Mouse (Mus musculus): ENCODE data around the gene Kcnab1. TPM values are rescaled to one million over a fixed set of nuclear protein-coding genes. Genes with fewer than 3 reads are reported as not detected.

The Kcnab1 gene
- polyA plus RNA-seq, 1 experiment from 2014 or later, result 3.1 TPM

- DNase-seq (no peak), ATAC-seq (ENCODE audit: insufficient read depth) (no peak)
- TF ChIP-seq CTCF (IDR thresholded peaks at IDR 0.05; ENCODE audit: low read depth), result no peak
- WGBS, result 52% methylated on average over 1 of the region's 1 CpGs
- Histone ChIP-seq H3K36me3 (ENCODE audit: insufficient read depth) (no peaks in the 10 kb centered on the region), H3K27ac (ENCODE audit: low read depth) (no peak overlapping the region), H3K9ac (no peak overlapping the region), H3K9me3 (ENCODE audit: low read depth, low read length) (peaks cover 5% of the 10 kb centered on the region; the same call in 1 of the 2 replicates), H3K4me3 (ENCODE audit: low read depth, low read length) (no peak overlapping the region), H3K27me3 (ENCODE audit: insufficient read depth, low read length) (no peaks in the 10 kb centered on the region), H3K4me2 (no peak overlapping the region), H3K4me1 (ENCODE audit: insufficient read depth) (no peaks in the 10 kb centered on the region)
These were observed 121.8 kb downstream of the Kcnab1 start for GRCm38 (mm10) chr3:65230978-65231377.

DNA sequence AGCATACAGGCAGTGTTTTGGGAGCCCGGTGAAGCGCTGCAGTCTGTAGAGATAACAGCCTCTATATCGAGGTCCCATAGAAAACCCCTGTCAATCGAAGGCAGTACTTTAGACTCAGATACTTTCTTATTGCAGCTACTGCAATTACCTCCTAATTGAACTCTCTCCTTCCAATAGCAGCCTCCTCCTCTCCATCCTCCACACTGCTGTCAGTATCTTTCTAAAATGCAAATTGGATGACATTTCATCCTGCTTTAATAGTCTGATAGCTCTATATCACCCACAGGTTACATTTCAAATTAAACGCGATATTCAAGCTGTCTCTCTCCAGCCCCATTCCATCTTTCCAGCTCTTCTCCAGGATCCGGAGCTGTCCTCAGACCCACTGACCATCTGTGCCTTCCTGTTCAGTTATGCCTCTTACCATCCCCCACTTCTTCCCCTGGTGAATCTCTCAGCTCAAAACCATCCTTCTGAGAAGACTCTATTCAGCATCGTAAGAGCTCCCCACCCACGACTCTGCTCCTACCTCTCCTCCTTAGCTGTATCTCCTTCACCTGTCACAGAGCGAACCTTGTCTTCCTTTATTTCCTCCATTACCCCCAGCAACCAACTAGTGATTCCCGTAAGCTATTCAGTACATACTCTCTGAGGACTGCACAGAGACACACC is 122.4 kb downstream of the Kcnab1 start:
- WGBS, result 68% methylated on average over 11 of the region's 11 CpGs
- no peak overlapping the region for H3K4me3 ChIP-seq (ENCODE audit: low read depth, low read length)
- H3K27me3 ChIP-seq (ENCODE audit: insufficient read depth, low read length), result no peaks in the 10 kb centered on the region
- H3K4me1 ChIP-seq (ENCODE audit: insufficient read depth), result no peaks in the 10 kb centered on the region
- no peak overlapping the region for H3K4me2 ChIP-seq
- ATAC-seq (ENCODE audit: insufficient read depth) (no peak), DNase-seq (no peak)
- no peak overlapping the region for H3K9ac ChIP-seq
- H3K9me3 ChIP-seq (ENCODE audit: low read depth, low read length), result peaks cover 5% of the 10 kb centered on the region; the same call in 1 of the 2 replicates
- no peaks in the 10 kb centered on the region for H3K36me3 ChIP-seq (ENCODE audit: insufficient read depth)
- H3K27ac ChIP-seq (ENCODE audit: low read depth), result no peak overlapping the region
- no peak for TF ChIP-seq CTCF (IDR thresholded peaks at IDR 0.05; ENCODE audit: low read depth)

DNA sequence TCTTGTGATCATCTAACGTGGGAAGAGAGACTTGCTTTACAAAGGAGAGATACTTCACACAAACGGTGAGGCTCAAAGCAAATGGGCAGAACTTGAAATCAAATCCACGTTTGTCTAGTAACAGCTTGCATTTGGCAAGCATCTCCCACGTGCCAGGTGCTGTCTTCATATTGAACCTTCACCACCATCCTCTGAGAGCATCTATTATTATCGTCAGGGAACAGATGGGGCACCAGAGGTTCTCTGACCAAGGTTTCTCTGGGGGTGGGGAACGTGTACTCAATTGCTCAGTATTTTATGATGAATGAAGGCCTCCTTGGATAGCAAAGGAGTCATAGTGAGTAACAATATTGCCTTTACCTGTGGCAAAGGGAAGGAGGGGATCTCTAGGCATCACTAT is 139.8 kb downstream of the Kcnab1 start:
- Histone ChIP-seq H3K27me3 (ENCODE audit: insufficient read depth, low read length) (no peaks in the 10 kb centered on the region), H3K4me3 (ENCODE audit: low read depth, low read length) (no peak overlapping the region), H3K9me3 (ENCODE audit: low read depth, low read length) (no peaks in the 10 kb centered on the region), H3K36me3 (ENCODE audit: insufficient read depth) (no peaks in the 10 kb centered on the region), H3K4me2 (no peak overlapping the region), H3K4me1 (ENCODE audit: insufficient read depth) (no peaks in the 10 kb centered on the region), H3K9ac (no peak overlapping the region), H3K27ac (ENCODE audit: low read depth) (no peak overlapping the region)
- TF ChIP-seq CTCF (IDR thresholded peaks at IDR 0.05; ENCODE audit: low read depth), result no peak
- ATAC-seq (ENCODE audit: insufficient read depth) (no peak), DNase-seq (no peak)
- 58% methylated on average over 6 of the region's 6 CpGs for WGBS

DNA sequence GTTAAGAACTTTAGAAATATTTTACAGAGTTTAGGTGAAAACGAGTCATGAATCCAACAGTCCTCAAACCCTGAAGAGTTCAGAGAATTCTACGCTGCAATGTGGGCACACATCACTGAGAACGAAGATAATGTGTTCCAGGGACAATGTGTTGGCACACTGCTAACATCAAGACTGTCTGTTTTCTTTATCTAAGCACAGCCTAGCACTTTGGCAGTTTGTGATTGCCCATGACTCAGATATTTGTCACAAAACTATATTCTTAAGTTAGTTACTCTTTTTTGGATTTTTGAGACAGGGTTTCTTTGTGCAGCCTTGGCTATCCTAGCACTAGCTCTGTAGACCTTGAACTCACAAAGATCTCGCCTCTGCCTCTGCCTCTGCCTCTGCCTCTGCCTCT is 151.3 kb downstream of the Kcnab1 start:
- no peak for TF ChIP-seq CTCF (IDR thresholded peaks at IDR 0.05; ENCODE audit: low read depth)
- H3K9ac ChIP-seq, result no peak overlapping the region
- DNase-seq, result no peak
- no peaks in the 10 kb centered on the region for H3K9me3 ChIP-seq (ENCODE audit: low read depth, low read length)
- 83% methylated on average over 4 of the region's 4 CpGs for WGBS
- no peak overlapping the region for H3K27ac ChIP-seq (ENCODE audit: low read depth)
- H3K4me2 ChIP-seq, result no peak overlapping the region
- no peaks in the 10 kb centered on the region for H3K36me3 ChIP-seq (ENCODE audit: insufficient read depth)
- H3K4me3 ChIP-seq (ENCODE audit: low read depth, low read length), result no peak overlapping the region
- ATAC-seq (ENCODE audit: insufficient read depth), result no peak
- no peaks in the 10 kb centered on the region for H3K27me3 ChIP-seq (ENCODE audit: insufficient read depth, low read length)
- H3K4me1 ChIP-seq (ENCODE audit: insufficient read depth), result no peaks in the 10 kb centered on the region

DNA sequence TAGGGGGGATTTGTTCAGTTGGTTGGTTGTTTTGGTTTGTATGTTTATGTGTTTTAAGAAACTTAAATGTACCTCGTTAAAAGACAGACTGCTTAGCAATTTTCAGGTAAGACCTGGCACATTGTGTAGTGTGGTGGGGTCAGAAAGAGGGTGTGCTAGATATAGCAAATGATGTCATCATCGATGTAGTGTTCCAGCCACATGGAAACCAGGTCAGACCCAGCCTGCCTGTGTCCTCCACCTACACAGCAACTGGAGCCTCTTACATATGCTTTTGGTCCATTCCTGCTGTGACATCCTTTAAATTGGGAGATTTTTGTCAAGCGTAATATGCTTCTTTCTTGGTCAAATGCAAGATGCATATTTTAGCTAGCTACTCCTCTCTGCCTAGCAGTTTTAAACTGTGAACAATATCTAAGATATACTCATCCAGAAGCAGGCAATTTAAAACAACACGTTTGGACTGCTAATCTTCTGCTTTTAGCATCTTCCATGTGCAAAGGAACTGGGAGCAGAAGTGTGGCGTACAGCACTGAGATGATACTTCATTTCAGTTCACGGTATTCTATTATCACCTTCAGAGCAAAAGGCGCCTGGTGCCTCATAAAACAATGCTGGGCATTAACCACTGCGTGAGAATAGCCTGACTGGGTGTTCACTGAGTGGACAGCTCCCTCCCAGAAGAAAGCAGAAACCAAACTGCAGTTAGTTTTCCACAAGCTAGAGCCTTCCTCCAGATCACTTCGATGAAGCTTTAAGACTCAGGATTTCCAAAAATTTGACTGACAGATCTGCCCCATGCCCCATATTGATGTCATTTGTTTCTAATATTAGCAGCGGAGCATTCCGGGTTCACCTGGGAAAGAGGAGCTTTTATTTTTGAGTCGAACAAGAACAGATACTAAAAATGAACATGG is 153.6 kb downstream of the Kcnab1 start:
- no peak for DNase-seq
- ATAC-seq (ENCODE audit: insufficient read depth), result no peak
- Histone ChIP-seq H3K9me3 (ENCODE audit: low read depth, low read length) (no peaks in the 10 kb centered on the region), H3K9ac (no peak overlapping the region), H3K36me3 (ENCODE audit: insufficient read depth) (no peaks in the 10 kb centered on the region), H3K4me3 (ENCODE audit: low read depth, low read length) (no peak overlapping the region), H3K4me1 (ENCODE audit: insufficient read depth) (no peaks in the 10 kb centered on the region), H3K27ac (ENCODE audit: low read depth) (no peak overlapping the region), H3K27me3 (ENCODE audit: insufficient read depth, low read length) (no peaks in the 10 kb centered on the region), H3K4me2 (no peak overlapping the region)
- 75% methylated on average over 12 of the region's 12 CpGs for WGBS
- TF ChIP-seq CTCF (IDR thresholded peaks at IDR 0.05; ENCODE audit: low read depth), result no peak

- H3K27ac ChIP-seq (ENCODE audit: low read depth), result no peak overlapping the region
- H3K36me3 ChIP-seq (ENCODE audit: insufficient read depth), result no peaks in the 10 kb centered on the region
- H3K4me3 ChIP-seq (ENCODE audit: low read depth, low read length), result no peak overlapping the region
- H3K27me3 ChIP-seq (ENCODE audit: insufficient read depth, low read length), result no peaks in the 10 kb centered on the region
- no peaks in the 10 kb centered on the region for H3K9me3 ChIP-seq (ENCODE audit: low read depth, low read length)
- H3K4me2 ChIP-seq, result no peak overlapping the region
- no peak for TF ChIP-seq CTCF (IDR thresholded peaks at IDR 0.05; ENCODE audit: low read depth)
- WGBS, result 35% methylated on average over 1 of the region's 1 CpGs
- DNase-seq (no peak), ATAC-seq (ENCODE audit: insufficient read depth) (no peak)
- H3K4me1 ChIP-seq (ENCODE audit: insufficient read depth), result no peaks in the 10 kb centered on the region
- H3K9ac ChIP-seq, result no peak overlapping the region
These were observed 164.1 kb downstream of the Kcnab1 start for GRCm38 (mm10) chr3:65273317-65273716.

DNA sequence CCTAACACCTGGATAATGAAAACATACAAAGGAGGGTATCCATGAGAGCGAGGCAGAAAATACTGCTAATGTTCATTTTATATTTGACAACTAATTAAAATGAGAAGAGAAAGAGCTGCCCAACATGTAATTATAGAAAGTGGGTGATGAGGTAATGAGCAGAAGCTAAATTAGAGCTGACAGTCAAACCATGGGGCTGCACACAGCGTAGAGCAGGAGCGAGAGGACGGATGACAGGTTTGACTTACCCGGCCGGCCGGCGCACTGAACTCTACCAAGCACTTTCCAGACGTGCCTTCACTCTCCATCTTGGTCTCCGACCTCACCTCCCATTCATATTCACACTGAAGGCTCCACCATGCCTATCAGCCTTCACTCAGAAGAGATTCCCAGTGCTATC is 168.6 kb downstream of the Kcnab1 start:
- Histone ChIP-seq H3K36me3 (ENCODE audit: insufficient read depth) (no peaks in the 10 kb centered on the region), H3K9me3 (ENCODE audit: low read depth, low read length) (no peaks in the 10 kb centered on the region), H3K4me2 (no peak overlapping the region), H3K27ac (ENCODE audit: low read depth) (no peak overlapping the region), H3K27me3 (ENCODE audit: insufficient read depth, low read length) (no peaks in the 10 kb centered on the region), H3K4me1 (ENCODE audit: insufficient read depth) (no peaks in the 10 kb centered on the region), H3K4me3 (ENCODE audit: low read depth, low read length) (no peak overlapping the region), H3K9ac (no peak overlapping the region)
- no peak for TF ChIP-seq CTCF (IDR thresholded peaks at IDR 0.05; ENCODE audit: low read depth)
- WGBS, result 81% methylated on average over 10 of the region's 10 CpGs
- ATAC-seq (ENCODE audit: insufficient read depth) (no peak), DNase-seq (no peak)
